Mouse (Mus musculus) T-cell, adult 2 months (primary cell): Measurements from ENCODE around the gene Appbp2.

Experiments
- DNase-seq: peaks from one replicate; pipeline ENCODE4 v3.0.0; 2022; ENCODE audit warnings: low spot score

Appbp2 gene

DNA sequence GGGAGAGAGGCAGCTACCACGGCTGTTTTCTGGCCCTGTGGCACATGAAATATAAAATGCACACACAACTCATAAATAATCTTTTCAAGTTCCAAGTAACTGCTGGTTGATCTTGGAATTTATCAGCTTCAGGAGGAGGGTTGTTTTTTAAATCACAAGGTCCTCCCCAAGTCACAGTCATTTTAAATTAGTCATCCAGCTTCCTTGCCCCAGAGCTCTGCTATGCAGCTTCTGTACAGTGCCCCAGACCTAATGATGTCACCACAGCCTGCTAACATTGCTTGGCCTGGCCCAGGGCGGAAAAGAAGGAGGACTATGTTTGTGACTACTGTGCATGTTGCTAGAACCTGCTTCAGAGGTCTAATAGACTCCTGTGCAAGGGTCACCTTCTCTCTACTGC, 77.6 kb downstream of the Appbp2 start:
- no peak for DNase-seq

DNA sequence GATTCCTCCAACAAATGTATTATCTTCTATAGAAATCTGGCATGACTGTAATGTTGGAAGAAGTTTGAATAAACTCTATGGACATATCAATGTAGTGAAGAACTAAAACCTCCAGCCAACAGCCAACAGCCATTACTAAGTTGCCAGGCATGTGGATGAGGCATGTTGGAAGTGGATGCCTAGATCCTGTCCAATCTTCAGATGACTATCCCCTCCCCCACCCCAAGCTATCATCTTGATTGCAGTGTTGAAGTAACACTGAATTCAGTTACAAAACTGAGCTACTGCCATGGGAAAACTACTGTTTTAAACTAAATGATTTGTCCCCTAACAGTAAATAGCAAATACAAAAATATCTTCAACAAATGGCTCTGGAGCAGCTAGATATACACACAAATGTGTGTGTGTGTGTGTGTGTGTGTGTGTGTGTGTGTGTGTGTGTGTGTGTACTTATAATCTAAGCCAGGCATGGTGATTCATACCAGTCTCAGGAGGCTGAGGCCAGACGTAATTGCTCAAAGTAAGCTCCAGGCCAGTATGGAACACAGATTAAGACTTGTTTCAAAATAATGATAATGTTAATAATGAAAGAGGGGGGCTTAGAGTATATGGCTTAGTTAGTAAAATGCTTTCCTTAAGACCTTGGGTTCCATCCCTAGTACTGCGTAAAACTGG, 82.5 kb downstream of the Appbp2 start:
- no peak for DNase-seq

DNA sequence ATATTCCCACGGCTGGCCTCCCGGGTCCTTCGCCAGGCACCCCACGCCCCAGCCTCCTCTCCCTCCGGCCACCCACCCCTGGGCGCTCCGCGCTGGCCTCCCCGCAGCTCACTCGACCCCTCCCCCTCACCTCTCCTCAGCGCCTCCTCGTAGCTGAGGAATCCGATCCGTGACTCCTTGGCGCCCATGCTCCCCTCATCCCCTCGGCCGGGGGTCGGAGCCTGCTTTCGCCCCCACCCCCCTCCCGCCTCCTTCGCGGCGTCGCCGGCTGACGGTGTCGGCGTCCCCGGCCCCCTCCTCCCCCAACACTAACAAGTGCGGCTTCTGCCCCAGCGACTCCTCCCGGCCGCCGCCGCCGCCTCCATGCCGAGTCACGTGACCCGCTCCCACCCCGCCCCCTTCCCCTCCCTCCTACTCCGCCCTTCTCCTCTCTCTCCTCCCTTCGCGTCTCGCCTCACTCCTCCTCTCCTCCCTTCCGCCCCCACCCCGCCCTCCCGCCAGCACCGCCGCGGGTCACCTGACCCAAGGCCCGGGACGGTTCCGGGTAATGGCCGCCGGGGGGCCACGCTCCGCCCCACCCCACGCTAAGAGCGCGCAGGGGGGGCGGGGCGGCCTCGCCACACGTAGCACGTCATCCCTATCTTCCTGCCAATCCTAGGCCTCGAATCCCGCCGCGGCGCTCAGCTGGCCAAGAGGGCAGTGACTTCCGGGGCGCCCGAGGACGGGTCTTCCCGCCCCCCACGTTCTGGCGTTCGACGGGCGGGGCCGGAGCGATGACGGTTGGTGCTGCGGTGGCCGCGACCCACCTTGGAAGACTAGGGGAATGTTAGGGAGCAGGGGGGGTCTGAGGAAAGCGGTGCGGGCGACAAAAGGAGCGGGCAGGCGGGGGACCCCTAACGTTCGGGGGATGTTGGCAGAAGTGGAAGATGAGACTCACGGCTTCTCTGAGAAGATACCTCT, 95.1 kb downstream of the Appbp2 start, which contains the start of gene Usp32:
Usp32 (minus strand) TSS at position 581 of the 960 bp plus-strand sequence.
- DNase-seq = peak; percentile 96

DNA sequence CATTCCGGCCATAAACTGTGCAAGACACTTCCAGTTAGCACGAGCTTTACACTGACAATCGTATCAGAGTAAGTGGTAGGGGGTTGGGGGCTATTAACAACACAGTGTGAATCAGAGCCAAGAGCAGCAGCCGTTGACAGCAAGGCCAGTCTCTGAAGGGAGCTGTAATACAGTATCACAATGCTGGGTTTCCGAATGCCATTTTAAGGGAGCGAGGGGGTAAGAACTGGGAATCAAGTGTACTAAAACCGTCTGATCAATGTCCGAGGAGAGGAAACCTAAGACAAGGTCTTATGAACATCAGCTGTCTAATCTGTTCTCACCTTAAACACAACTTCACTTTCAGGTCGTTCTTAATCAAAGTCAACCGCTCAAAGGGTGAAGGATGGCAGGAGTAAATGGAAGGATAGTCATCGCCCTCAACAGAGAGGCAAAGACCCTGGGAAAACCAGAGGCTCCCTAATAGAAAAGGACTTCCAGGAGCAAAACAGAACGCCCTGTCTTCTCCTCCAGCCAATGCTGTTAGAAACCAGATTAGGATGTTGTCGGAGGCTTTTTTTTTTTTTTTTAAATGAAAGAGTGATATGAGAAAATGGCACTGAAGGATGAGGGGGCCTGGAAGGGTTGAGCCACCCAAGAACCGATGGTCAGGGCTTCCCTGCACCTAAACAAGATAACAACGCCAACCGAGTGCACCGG, 96.0 kb downstream of the Appbp2 start:
- peak; percentile 1 for DNase-seq
